17 mouse cellular contexts compared by ENCODE assay signal in the genomic region with DNA sequence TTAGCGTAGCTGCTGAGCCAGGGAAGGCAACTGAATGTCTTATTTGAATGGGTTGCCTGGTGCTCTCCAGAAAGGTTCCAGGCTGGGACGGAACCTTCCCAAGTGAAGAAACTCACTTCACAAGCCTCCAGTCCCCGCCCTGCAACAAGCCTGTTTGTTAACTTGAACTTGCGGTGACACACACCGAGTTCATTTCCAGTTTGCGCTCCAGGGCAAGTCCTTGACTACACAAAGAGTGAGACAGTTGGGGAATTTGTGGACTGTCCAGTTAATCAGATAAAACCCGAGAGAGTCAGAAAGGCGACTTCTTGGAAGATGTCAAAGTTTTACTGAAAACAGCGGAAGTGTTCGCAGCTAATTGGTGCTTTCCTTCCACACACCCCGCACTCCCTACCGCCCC.
"Had no signal": no experiment of that assay in that cellular context is flagged by ENCODE, and none has a peak within 500 bp of the region (broad histone marks: within the 10 kb centered on the region; RNA-seq: fewer than 3 reads in every experiment).

No protein-coding gene starts in this region.

- H3K36me3 ChIP-seq: intestine, embryonic 15.5 days; kidney, embryonic 15.5 days; limb, embryonic 12.5 days; liver, embryonic 15.5 days; lung, embryonic 15.5 days; neural tube, embryonic 15.5 days had no signal

- H3K27ac ChIP-seq: hindbrain, embryonic 14.5 days; intestine, embryonic 15.5 days; kidney, embryonic 15.5 days; layer of hippocampus, adult 2 months; limb, embryonic 12.5 days; liver, embryonic 15.5 days; lung, embryonic 15.5 days; macrophage; neural tube, embryonic 15.5 days had no signal

- DNase-seq: kidney, postnatal 4 days; liver; midbrain, embryonic 14.5 days; right cerebral cortex, adult 18-20 months; right cerebral cortex, postnatal 25 days; thymus, adult 2 months; thymus, postnatal 25 days had no signal

- H3K27me3 ChIP-seq: intestine, embryonic 15.5 days; kidney, embryonic 15.5 days; limb, embryonic 12.5 days; liver, embryonic 15.5 days; lung, embryonic 15.5 days; neural tube, embryonic 15.5 days had no signal

- H3K4me1 ChIP-seq: limb, embryonic 12.5 days; lung, embryonic 15.5 days had no signal

- H3K9ac ChIP-seq: hindbrain, embryonic 14.5 days; intestine, embryonic 15.5 days; kidney, embryonic 15.5 days; limb, embryonic 12.5 days; liver, embryonic 15.5 days; lung, embryonic 15.5 days; neural tube, embryonic 15.5 days had no signal

- H3K4me3 ChIP-seq: intestine, embryonic 15.5 days; kidney, embryonic 15.5 days; layer of hippocampus, adult 2 months; limb, embryonic 12.5 days; liver, embryonic 15.5 days; lung, embryonic 15.5 days; myocyte; neural tube, embryonic 15.5 days had no signal

- H3K9me3 ChIP-seq: intestine, embryonic 15.5 days; kidney, embryonic 15.5 days; limb, embryonic 12.5 days; liver, embryonic 15.5 days; lung, embryonic 15.5 days; neural tube, embryonic 15.5 days had no signal

- H3K4me2 ChIP-seq: hindbrain, embryonic 14.5 days; intestine, embryonic 15.5 days; kidney, embryonic 15.5 days; limb, embryonic 12.5 days; liver, embryonic 15.5 days; lung, embryonic 15.5 days; neural tube, embryonic 15.5 days had no signal

- ATAC-seq: intestine, embryonic 15.5 days had no signal
